Mouse (Mus musculus) myocyte (in vitro differentiated cells): ENCODE measurements around the gene Cebpb. TPM values are rescaled to one million over a fixed set of nuclear protein-coding genes. Genes with fewer than 3 reads are reported as not detected.
A peak's percentile ranks its signal among the peaks of the same experiment; 100 is the strongest.

ENCODE experiments used
- H3K27me3 ChIP-seq: one replicate; pipeline ENCODE4 v1.6.1; 2011; ENCODE audit not compliant: control insufficient read depth, insufficient read depth, insufficient read length
- H3K36me3 ChIP-seq: one replicate; pipeline ENCODE4 v1.6.1; 2011; ENCODE audit not compliant: control insufficient read depth, insufficient read depth
- H3K4me2 ChIP-seq: one replicate; pipeline ENCODE4 v1.6.1; 2011; ENCODE audit warnings: low read depth, control low read depth
- H3K4me3 ChIP-seq: one replicate; pipeline ENCODE4 v1.5.1; 2011; ENCODE audit warnings: mild to moderate bottlenecking, control low read depth, moderate library complexity
- H3K79me2 ChIP-seq: one replicate; pipeline ENCODE4 v1.6.1; 2011; ENCODE audit not compliant: control insufficient read depth, insufficient read depth
- H3ac ChIP-seq: one replicate; pipeline ENCODE4 v1.6.1; 2011; ENCODE audit not compliant: control insufficient read depth, insufficient read length
- CEBPB ChIP-seq: IDR thresholded peaks from 2 replicates; pipeline ENCODE4 v1.6.1; 2011; ENCODE audit warnings: mild to moderate bottlenecking, moderate library complexity; ENCODE audit not compliant: poor library complexity, insufficient read depth, severe bottlenecking
- E2F4 ChIP-seq: IDR thresholded peaks from one replicate; pipeline ENCODE4 v1.6.1; 2011; ENCODE audit warnings: mild to moderate bottlenecking, control low read depth, moderate library complexity; ENCODE audit not compliant: insufficient read depth
- MAX ChIP-seq: IDR thresholded peaks from one replicate; pipeline ENCODE4 v1.6.1; 2011; ENCODE audit warnings: low read depth, mild to moderate bottlenecking, control low read depth
- MYOD1 ChIP-seq, 3 experiments: IDR thresholded peaks; one replicate each; pipeline ENCODE4 v1.6.1; 2011; ENCODE audit warnings: control low read depth in 2 of 3, low read depth in 2 of 3, mild to moderate bottlenecking in 2 of 3, moderate library complexity in 1 of 3; ENCODE audit not compliant: insufficient read length in 2 of 3, control insufficient read depth in 1 of 3
- MYOG ChIP-seq, 3 experiments: IDR thresholded peaks; one replicate each; pipeline ENCODE4 v1.6.1; 2011; ENCODE audit warnings: control low read depth in 2 of 3, low read depth in 2 of 3, mild to moderate bottlenecking in 2 of 3; ENCODE audit not compliant: insufficient read length in 2 of 3, control insufficient read depth in 1 of 3, insufficient read depth in 1 of 3
- POLR2A ChIP-seq: IDR thresholded peaks from one replicate; pipeline ENCODE4 v1.6.1; 2011; ENCODE audit warnings: low read depth, mild to moderate bottlenecking, control low read depth, moderate library complexity; ENCODE audit not compliant: insufficient read length
- POLR2AphosphoS2 ChIP-seq: IDR thresholded peaks from one replicate; pipeline ENCODE4 v1.6.1; 2011; ENCODE audit warnings: low read depth, control low read depth; ENCODE audit not compliant: insufficient read length
- REST ChIP-seq: IDR thresholded peaks from one replicate; pipeline ENCODE4 v1.6.1; 2011; ENCODE audit warnings: mild to moderate bottlenecking, control low read depth, moderate library complexity; ENCODE audit not compliant: insufficient read depth, insufficient read length
- SRF ChIP-seq: IDR thresholded peaks from one replicate; pipeline ENCODE4 v1.6.1; 2011; ENCODE audit warnings: low read depth; ENCODE audit not compliant: control insufficient read depth, insufficient read length
- TCF12 ChIP-seq: IDR thresholded peaks from one replicate; pipeline ENCODE4 v1.6.1; 2011; ENCODE audit warnings: mild to moderate bottlenecking, control low read depth; ENCODE audit not compliant: poor library complexity, insufficient read depth, severe bottlenecking
- TCF3 ChIP-seq: IDR thresholded peaks from one replicate; pipeline ENCODE4 v1.6.1; 2011; ENCODE audit warnings: low read depth, control low read depth; ENCODE audit not compliant: insufficient read length
- USF1 ChIP-seq: IDR thresholded peaks from one replicate; pipeline ENCODE4 v1.6.1; 2011; ENCODE audit warnings: low read depth, mild to moderate bottlenecking, control low read depth, moderate library complexity
- polyA plus RNA-seq: library from polyadenylated mRNA; unstranded; fragments of >200 nt; fragmentation: generic; extraction: Trizol; gene quantifications from one replicate; pipeline ENCODE4 v1.2.1, GENCODE M21; 2012; ENCODE audit warnings: missing spikeins

Gene Cebpb
- polyA plus RNA-seq, 1 experiment, result 74.7 TPM

DNA sequence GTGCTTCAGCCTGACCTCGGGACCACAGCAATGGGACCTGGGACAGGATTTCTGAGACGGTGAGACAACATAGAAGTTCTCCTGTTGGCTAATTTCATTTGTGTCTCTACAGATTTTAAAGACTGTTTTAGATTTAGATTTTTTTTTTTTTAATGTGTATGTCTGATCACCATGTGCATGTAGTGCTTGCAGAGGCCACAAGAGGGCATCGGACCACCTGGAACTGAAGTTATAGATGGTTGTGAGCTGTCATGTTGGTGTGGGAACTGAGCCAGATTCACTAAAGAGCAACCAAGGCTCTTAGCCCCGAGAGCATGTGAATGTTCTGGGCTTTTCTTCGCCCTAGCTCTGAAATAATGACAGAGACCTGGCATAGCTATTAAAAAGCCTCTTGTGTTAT lies 8.1 kb upstream of the Cebpb start:
- TF ChIP-seq MYOD1 (IDR thresholded peaks at IDR 0.05; ENCODE audit: control insufficient read depth in 1 of 3, insufficient read length in 2 of 3, low read depth in 2 of 3) (no peak), TCF12 (no peak), POLR2AphosphoS2 (no peak), SRF (no peak), POLR2A (no peak), E2F4 (no peak), CEBPB (no peak), REST (no peak), MYOG (IDR thresholded peaks at IDR 0.05; ENCODE audit: control insufficient read depth in 1 of 3, insufficient read depth in 1 of 3, insufficient read length in 2 of 3, low read depth in 2 of 3) (no peak), USF1 (no peak), MAX (no peak), TCF3 (no peak)
- Histone ChIP-seq H3ac (no peak overlapping the region), H3K4me3 (no peak overlapping the region), H3K27me3 (no peaks in the 10 kb centered on the region), H3K79me2 (no peaks in the 10 kb centered on the region), H3K4me2 (no peak overlapping the region), H3K36me3 (no peaks in the 10 kb centered on the region)

DNA sequence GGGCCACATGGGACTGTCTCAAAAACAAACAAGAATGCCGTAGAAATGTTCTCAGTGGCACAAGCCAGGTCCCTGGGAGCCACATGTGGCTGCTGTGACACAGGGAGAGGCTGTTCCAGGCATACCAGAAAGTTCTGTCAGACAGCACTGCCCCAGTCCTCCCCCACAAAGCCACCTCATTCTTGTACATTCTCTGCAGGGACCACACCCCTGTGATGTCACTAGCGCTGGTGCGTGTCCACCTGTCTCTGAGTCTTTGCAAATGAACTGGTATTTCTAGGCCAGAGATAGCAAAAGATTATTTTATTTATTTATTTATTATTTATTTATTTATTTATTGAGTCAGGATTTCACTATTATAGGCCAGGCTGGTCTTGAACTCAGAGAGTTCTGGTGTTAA lies 5.0 kb upstream of the Cebpb start:
- Histone ChIP-seq H3K27me3 (no peaks in the 10 kb centered on the region), H3ac (no peak overlapping the region), H3K79me2 (no peaks in the 10 kb centered on the region), H3K4me2 (no peak overlapping the region), H3K36me3 (no peaks in the 10 kb centered on the region), H3K4me3 (no peak overlapping the region)
- TF ChIP-seq MYOD1 (IDR thresholded peaks at IDR 0.05; ENCODE audit: control insufficient read depth in 1 of 3, insufficient read length in 2 of 3, low read depth in 2 of 3), result peak in 1 of 3 experiments; percentile 36
- no peak for TF ChIP-seq POLR2A
- TF ChIP-seq SRF, result no peak
- peak in 1 of 3 experiments; percentile 76 for TF ChIP-seq MYOG (IDR thresholded peaks at IDR 0.05; ENCODE audit: control insufficient read depth in 1 of 3, insufficient read depth in 1 of 3, insufficient read length in 2 of 3, low read depth in 2 of 3)

DNA sequence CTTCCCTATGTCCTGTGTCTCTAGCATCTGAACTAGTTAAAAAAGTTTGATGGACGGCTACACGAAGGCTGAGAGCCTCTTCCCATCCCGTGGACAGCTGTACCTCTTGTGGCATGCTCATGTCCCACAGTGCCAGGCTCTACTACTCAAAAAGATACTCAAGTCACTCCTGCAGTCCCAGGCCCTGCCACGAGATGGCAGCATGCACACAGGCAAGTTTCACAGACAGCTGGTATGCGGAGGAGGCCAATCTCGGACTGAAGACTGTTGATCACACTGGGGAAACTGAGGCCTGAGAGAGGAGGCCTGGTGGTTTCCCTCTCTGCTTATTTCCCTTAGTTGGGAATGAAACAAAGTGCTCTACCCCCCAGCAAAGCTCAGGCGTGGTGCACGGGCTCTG lies 3.6 kb upstream of the Cebpb start:
- no peak overlapping the region for H3K4me3 ChIP-seq
- H3K27me3 ChIP-seq, result no peaks in the 10 kb centered on the region
- no peaks in the 10 kb centered on the region for H3K36me3 ChIP-seq
- H3ac ChIP-seq, result no peak overlapping the region
- peaks cover 2% of the 10 kb centered on the region for H3K79me2 ChIP-seq
- no peak overlapping the region for H3K4me2 ChIP-seq
- TF ChIP-seq REST, result no peak
- peak in 1 of 3 experiments; percentile 57 for TF ChIP-seq MYOG (IDR thresholded peaks at IDR 0.05; ENCODE audit: control insufficient read depth in 1 of 3, insufficient read depth in 1 of 3, insufficient read length in 2 of 3, low read depth in 2 of 3)
- TF ChIP-seq POLR2A, result no peak
- no peak for TF ChIP-seq USF1
- TF ChIP-seq E2F4, result no peak
- TF ChIP-seq MYOD1 (IDR thresholded peaks at IDR 0.05; ENCODE audit: control insufficient read depth in 1 of 3, insufficient read length in 2 of 3, low read depth in 2 of 3), result peak; percentile 14 to 60 (median 50)

DNA sequence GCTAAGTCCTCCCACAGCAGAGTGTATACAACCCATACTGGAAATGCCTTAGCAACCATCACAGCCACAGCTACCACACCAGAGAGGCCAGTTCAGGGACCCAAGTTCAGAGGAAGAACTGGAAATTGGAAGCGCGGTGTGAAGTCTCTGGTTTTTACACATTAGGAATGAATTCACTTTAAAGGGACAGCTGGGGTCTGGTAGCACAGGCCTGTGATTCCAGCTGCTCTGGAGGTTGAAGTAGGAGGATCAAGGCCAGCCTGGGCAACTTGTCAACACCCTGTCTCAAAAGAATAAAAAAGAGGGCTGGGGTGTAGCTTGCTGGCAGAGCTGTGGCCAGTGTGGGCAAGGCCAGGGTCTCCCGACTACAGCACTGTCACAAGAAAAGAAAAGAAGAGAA lies 2.9 kb upstream of the Cebpb start:
- H3K36me3 ChIP-seq, result peaks cover under 1% of the 10 kb centered on the region
- no peak for TF ChIP-seq TCF3
- no peak for TF ChIP-seq CEBPB
- TF ChIP-seq MYOD1 (IDR thresholded peaks at IDR 0.05; ENCODE audit: control insufficient read depth in 1 of 3, insufficient read length in 2 of 3, low read depth in 2 of 3), result no peak
- no peak for TF ChIP-seq USF1
- TF ChIP-seq POLR2AphosphoS2, result no peak
- TF ChIP-seq E2F4, result no peak
- no peak for TF ChIP-seq SRF
- peak in 1 of 3 experiments; percentile 12 for TF ChIP-seq MYOG (IDR thresholded peaks at IDR 0.05; ENCODE audit: control insufficient read depth in 1 of 3, insufficient read depth in 1 of 3, insufficient read length in 2 of 3, low read depth in 2 of 3)
- peaks cover 10% of the 10 kb centered on the region for H3K79me2 ChIP-seq
- no peak overlapping the region for H3K4me3 ChIP-seq
- no peak overlapping the region for H3K4me2 ChIP-seq
- no peak overlapping the region for H3ac ChIP-seq
- no peaks in the 10 kb centered on the region for H3K27me3 ChIP-seq

DNA sequence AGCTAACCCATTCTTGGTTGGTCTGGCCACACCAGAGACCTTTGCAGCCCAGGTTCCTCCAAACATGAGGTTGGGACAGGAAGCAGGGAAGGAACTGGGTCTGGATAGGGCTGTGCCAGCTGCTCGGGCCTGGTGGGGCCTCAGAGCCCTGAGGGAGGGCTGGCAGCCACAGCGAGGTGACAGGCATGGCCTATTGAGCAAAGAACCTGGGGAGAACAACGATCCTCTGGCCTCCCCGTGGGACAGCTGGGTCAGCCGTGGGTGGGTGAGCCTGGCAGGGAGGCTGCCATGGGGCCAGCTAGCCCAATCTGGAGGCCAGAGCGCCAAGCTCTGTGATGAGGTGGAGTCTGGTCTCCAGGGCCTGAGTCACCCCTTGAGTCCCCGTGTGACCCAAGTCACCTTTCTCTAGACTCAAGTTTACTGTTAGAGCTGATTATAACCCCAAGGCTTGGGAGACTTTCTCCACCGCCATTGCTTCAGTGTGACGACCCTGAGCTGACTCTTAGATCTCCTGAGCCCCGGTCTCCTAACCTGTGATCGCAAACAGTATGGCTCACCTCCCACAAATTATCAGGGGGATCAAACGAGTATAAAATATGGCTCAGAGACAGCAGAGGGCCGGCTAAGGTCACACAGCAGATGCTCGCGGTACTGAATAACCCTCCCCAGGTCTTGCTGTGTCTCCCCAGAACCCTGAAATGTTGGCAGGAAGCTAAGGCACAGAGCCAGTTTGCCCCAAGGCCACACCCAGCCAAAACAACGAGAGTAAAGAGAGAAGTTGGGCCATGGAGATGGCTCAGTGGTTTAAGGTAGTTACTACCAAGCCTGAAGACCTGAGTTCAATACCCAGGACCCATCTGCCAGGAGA lies 2.1 kb upstream of the Cebpb start:
- H3K36me3 ChIP-seq, result peaks cover 8% of the 10 kb centered on the region
- TF ChIP-seq POLR2AphosphoS2 (no peak), SRF (no peak), MYOG (IDR thresholded peaks at IDR 0.05; ENCODE audit: control insufficient read depth in 1 of 3, insufficient read depth in 1 of 3, insufficient read length in 2 of 3, low read depth in 2 of 3) (peak in 1 of 3 experiments; percentile 71), REST (no peak), CEBPB (no peak), USF1 (no peak), MYOD1 (IDR thresholded peaks at IDR 0.05; ENCODE audit: control insufficient read depth in 1 of 3, insufficient read length in 2 of 3, low read depth in 2 of 3) (peak in 1 of 3 experiments; percentile 70), POLR2A (no peak), MAX (no peak)

More for the DNA sequence above, 2.1 kb upstream of the Cebpb start:
- Histone ChIP-seq H3K27me3 (no peaks in the 10 kb centered on the region), H3K4me3 (no peak overlapping the region), H3K79me2 (peaks cover 17% of the 10 kb centered on the region), H3K4me2 (peak overlapping the region; percentile 18), H3ac (no peak overlapping the region)
